Mouse (Mus musculus): ENCODE results near the gene Prkd2.

The Prkd2 gene

GRCm38 (mm10) chr7:16859902-16860651 lies 17.4 kb downstream of the Prkd2 start:
- peak; percentile 70 for DNase-seq (ENCODE audit: extremely low spot score, low spot score)

GRCm38 (mm10) chr7:16867488-16867887 lies 24.8 kb downstream of the Prkd2 start:
- DNase-seq (ENCODE audit: extremely low spot score, low spot score) = no peak

- peak; percentile 42 for DNase-seq (ENCODE audit: extremely low spot score, low spot score)
These were observed 26.8 kb downstream of the Prkd2 start for GRCm38 (mm10) chr7:16869497-16869896.

GRCm38 (mm10) chr7:16871600-16871999 lies 28.9 kb downstream of the Prkd2 start:
- no peak for DNase-seq (ENCODE audit: extremely low spot score, low spot score)

- DNase-seq (ENCODE audit: extremely low spot score, low spot score) = no peak
These were observed 29.8 kb downstream of the Prkd2 start for GRCm38 (mm10) chr7:16872478-16872877.

GRCm38 (mm10) chr7:16873392-16873791 lies 30.7 kb downstream of the Prkd2 start:
- no peak for DNase-seq (ENCODE audit: extremely low spot score, low spot score)

- peak; percentile 75 for DNase-seq (ENCODE audit: extremely low spot score, low spot score)
These were observed 31.5 kb downstream of the Prkd2 start for GRCm38 (mm10) chr7:16874190-16874589.

GRCm38 (mm10) chr7:16874756-16875309 lies 32.1 kb downstream of the Prkd2 start:
- peak; percentile 99 for DNase-seq (ENCODE audit: extremely low spot score, low spot score)

- no peak for DNase-seq (ENCODE audit: extremely low spot score, low spot score)
These were observed 32.4 kb downstream of the Prkd2 start, which contains the start of gene Dact3 for GRCm38 (mm10) chr7:16875310-16875325. Dact3 (plus strand) TSS chr7:16875317.

- DNase-seq (ENCODE audit: extremely low spot score, low spot score) = no peak
These were observed 32.6 kb downstream of the Prkd2 start for GRCm38 (mm10) chr7:16875326-16875725.

- peak; percentile 40 for DNase-seq (ENCODE audit: extremely low spot score, low spot score)
These were observed 33.3 kb downstream of the Prkd2 start for GRCm38 (mm10) chr7:16876006-16876405.

GRCm38 (mm10) chr7:16876608-16877007 lies 33.9 kb downstream of the Prkd2 start:
- DNase-seq (ENCODE audit: extremely low spot score, low spot score) = peak; percentile 87

- no peak for DNase-seq (ENCODE audit: extremely low spot score, low spot score)
These were observed 35.0 kb downstream of the Prkd2 start for GRCm38 (mm10) chr7:16877717-16878116.

- DNase-seq (ENCODE audit: extremely low spot score, low spot score) = peak; percentile 85
These were observed 37.3 kb downstream of the Prkd2 start for GRCm38 (mm10) chr7:16879796-16880547.

GRCm38 (mm10) chr7:16880615-16881014 lies 37.9 kb downstream of the Prkd2 start:
- DNase-seq (ENCODE audit: extremely low spot score, low spot score) = no peak

GRCm38 (mm10) chr7:16883162-16883561 lies 40.5 kb downstream of the Prkd2 start:
- no peak for DNase-seq (ENCODE audit: extremely low spot score, low spot score)

- no peak for DNase-seq (ENCODE audit: extremely low spot score, low spot score)
These were observed 41.6 kb downstream of the Prkd2 start for GRCm38 (mm10) chr7:16884334-16884733.

GRCm38 (mm10) chr7:16885271-16885776 lies 42.6 kb downstream of the Prkd2 start:
- no peak for DNase-seq (ENCODE audit: extremely low spot score, low spot score)

GRCm38 (mm10) chr7:16885905-16886304 lies 43.2 kb downstream of the Prkd2 start:
- no peak for DNase-seq (ENCODE audit: extremely low spot score, low spot score)

- DNase-seq (ENCODE audit: extremely low spot score, low spot score) = no peak
These were observed 47.8 kb downstream of the Prkd2 start for GRCm38 (mm10) chr7:16890536-16890935.

- peak; percentile 90 for DNase-seq (ENCODE audit: extremely low spot score, low spot score)
These were observed 48.2 kb downstream of the Prkd2 start for GRCm38 (mm10) chr7:16890944-16891343.

GRCm38 (mm10) chr7:16891641-16892351 lies 49.1 kb downstream of the Prkd2 start, which contains the start of gene Gng8:
Gng8 (plus strand) TSS chr7:16891786.
- peak; percentile 91 for DNase-seq (ENCODE audit: extremely low spot score, low spot score)

Data from neural tube, embryonic 10.5 days (tissue).